Mouse (Mus musculus) naive thymus-derived CD4-positive, alpha-beta T cell, adult 2 months (primary cell): ENCODE results near the gene Tpm3-rs7.
"Not testable (repeated sequence)": the region's sequence is repeated elsewhere in the genome, so short reads cannot be mapped to it uniquely, and the experiment has no call there.

Source experiments
- DNase-seq: peaks from one replicate; pipeline ENCODE4 v3.0.0-alpha.2; 2011; ENCODE audit warnings: low read depth

The Tpm3-rs7 gene

DNA sequence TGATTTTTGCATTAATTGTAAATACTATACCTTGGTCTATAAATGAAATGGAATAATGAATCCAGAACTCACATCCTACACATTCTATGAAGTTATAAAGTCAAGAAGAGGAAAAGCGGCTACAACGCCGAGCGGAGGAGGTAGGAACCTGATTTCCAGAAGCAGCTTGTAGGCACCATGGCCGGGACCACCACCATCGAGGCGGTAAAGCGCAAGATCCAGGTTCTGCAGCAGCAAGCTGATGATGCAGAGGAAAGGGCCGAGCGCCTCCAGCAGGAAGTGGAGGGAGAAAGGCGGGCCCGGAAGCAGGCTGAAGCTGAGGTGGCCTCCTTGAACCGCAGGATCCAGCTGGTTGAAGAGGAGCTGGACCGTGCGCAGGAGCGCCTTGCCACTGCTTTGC lies at the start of gene Tpm3-rs7:
Tpm3-rs7 (plus strand) TSS at position 110 of the 400 bp plus-strand sequence.
- DNase-seq: not testable (repeated sequence)

DNA sequence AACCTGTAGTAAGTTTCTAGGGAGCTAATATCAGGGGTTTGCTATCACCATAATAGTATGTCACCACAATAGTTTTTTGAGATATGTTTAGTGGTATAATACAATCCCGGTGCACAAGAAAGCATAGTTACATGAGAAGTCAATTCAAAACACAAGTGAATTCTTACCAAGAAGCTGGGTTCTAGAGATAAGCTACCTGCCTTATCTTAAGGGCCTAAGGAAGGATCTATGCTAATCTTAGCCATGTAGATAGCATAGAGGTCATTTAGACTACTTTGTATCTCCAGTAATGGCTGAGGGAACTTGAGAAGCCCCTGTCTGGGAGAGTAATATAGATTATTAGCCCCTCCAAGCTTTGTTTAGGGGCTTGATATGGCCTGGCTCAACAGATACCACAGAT lies 2.6 kb downstream of the Tpm3-rs7 start:
- DNase-seq: no peak

DNA sequence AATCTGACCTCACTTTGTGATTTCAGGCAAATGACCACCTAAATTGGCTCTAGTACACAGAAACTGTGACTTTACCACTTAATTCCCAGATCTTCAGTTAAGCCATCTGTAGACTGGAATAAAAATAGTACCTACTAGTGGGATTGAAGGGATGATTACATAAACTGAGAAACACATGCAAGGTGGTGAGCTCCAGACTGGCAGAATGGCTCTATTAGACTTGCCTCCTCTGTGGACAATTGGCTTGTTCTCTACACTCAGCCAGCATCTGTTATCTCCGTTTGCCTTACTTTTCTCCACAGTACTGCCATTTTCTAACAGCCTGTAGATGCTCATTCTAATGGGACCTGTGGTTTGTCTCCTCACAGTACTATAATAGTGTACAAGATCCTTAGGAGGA lies 49.0 kb downstream of the Tpm3-rs7 start:
- DNase-seq: no peak
